Mouse (Mus musculus): ENCODE measurements around the gene Fbp2. TPM values are rescaled to one million over a fixed set of nuclear protein-coding genes. Genes with fewer than 3 reads are reported as not detected.

The Fbp2 gene
- total and polyA plus RNA-seq, 2 experiments from 2014 or later: 9.6 to 11.1 TPM

DNA sequence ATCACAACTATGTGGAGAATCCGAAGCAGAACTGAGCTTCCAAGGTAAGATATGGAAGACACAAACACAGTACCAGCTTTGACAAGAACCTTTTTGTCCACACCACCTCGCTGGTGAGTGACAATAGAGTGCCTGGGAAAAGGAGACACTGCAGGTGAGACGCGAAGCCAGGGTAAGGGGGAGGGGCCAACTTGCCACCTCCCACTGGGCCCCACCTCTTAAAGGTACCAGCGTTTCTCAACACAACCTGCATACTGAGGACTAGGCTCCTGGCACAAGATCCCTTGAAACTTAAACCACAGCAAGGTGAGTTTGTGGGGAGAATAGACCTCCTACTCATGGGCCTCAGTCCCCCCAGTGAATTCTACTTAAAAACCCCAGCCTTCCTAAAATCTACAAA lies 19.0 kb upstream of the Fbp2 start:
- no peak overlapping the region for H3K9ac ChIP-seq (replicated peaks; ENCODE audit: low read depth, low read length)
- 13% methylated on average over 5 of the region's 5 CpGs for WGBS
- TF ChIP-seq CTCF (IDR thresholded peaks at IDR 0.05; ENCODE audit: low read depth): no peak
- TF ChIP-seq EP300 (IDR thresholded peaks at IDR 0.05; ENCODE audit: low read depth): no peak
- H3K27me3 ChIP-seq (ENCODE audit: control insufficient read depth, insufficient read depth, low read length): no peaks in the 10 kb centered on the region
- no peak for DNase-seq (ENCODE audit: low spot score)
- no peaks in the 10 kb centered on the region for H3K9me3 ChIP-seq (replicated peaks; ENCODE audit: control insufficient read depth, low read length)
- H3K4me2 ChIP-seq (ENCODE audit: low read depth, low read length): no peak overlapping the region
- no peak overlapping the region for H3K4me3 ChIP-seq (ENCODE audit: low read depth, low read length)
- H3K27ac ChIP-seq (ENCODE audit: low read depth): no peak overlapping the region
- ATAC-seq (ENCODE audit: insufficient read depth, low read depth): no peak
- H3K36me3 ChIP-seq (replicated peaks; ENCODE audit: control insufficient read depth, insufficient read depth, low read length): no peaks in the 10 kb centered on the region
- H3K4me1 ChIP-seq (ENCODE audit: control insufficient read depth, insufficient read depth): no peaks in the 10 kb centered on the region

DNA sequence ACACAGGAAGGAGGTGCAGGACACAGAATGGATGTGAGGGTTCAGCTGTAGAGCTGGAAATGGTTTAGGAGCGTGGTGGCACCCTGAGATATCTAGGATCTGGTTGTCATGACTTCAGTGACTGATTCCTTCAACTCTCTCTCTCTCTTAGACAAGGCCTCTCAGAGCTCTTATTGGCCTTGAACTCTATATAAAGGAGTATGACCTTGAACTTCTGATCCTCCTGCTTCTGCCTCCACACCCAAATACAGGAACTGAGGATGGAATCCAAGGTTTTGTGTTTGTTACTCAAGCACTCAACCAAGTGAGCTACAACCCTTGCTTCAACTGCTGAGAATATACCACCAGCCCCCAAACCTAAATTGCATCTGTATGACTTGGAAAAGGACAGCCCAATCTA lies 17.9 kb upstream of the Fbp2 start:
- DNase-seq (ENCODE audit: low spot score): no peak
- Histone ChIP-seq H3K36me3 (replicated peaks; ENCODE audit: control insufficient read depth, insufficient read depth, low read length) (no peaks in the 10 kb centered on the region), H3K4me2 (ENCODE audit: low read depth, low read length) (no peak overlapping the region), H3K27me3 (ENCODE audit: control insufficient read depth, insufficient read depth, low read length) (no peaks in the 10 kb centered on the region), H3K4me3 (ENCODE audit: low read depth, low read length) (no peak overlapping the region), H3K27ac (ENCODE audit: low read depth) (no peak overlapping the region), H3K9me3 (replicated peaks; ENCODE audit: control insufficient read depth, low read length) (no peaks in the 10 kb centered on the region), H3K4me1 (ENCODE audit: control insufficient read depth, insufficient read depth) (no peaks in the 10 kb centered on the region), H3K9ac (replicated peaks; ENCODE audit: low read depth, low read length) (no peak overlapping the region)
- no peak for TF ChIP-seq EP300 (IDR thresholded peaks at IDR 0.05; ENCODE audit: low read depth)
- TF ChIP-seq CTCF (IDR thresholded peaks at IDR 0.05; ENCODE audit: low read depth): no peak
- no peak for ATAC-seq (ENCODE audit: insufficient read depth, low read depth)
- 57% methylated on average over 1 of the region's 1 CpGs for WGBS

DNA sequence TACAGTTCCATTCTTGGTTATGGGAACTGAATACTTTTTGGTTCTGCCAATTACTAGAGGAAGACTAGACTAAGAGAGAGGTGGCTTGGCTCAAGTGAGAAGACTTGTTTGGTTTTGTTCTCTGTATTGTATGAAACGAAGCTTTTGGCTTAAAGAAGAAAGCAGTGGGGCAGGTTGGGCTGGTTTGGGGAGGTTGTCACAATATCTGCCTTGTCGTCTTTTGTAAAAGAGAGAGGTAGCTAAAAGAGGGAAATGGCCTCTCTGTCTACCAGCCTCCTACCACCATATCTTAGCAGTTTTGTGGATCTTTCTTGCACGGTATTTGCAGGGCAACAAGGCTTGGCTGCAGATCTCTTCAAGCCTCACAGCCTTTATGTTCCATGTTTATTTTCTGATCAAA lies 14.0 kb upstream of the Fbp2 start:
- WGBS: 62% methylated on average over 3 of the region's 3 CpGs
- TF ChIP-seq EP300 (IDR thresholded peaks at IDR 0.05; ENCODE audit: low read depth): no peak
- TF ChIP-seq CTCF (IDR thresholded peaks at IDR 0.05; ENCODE audit: low read depth): no peak
- ATAC-seq (ENCODE audit: insufficient read depth, low read depth) (no peak), DNase-seq (ENCODE audit: low spot score) (no peak)
- no peak overlapping the region for H3K9ac ChIP-seq (replicated peaks; ENCODE audit: low read depth, low read length)
- H3K27ac ChIP-seq (ENCODE audit: low read depth): no peak overlapping the region
- no peaks in the 10 kb centered on the region for H3K36me3 ChIP-seq (replicated peaks; ENCODE audit: control insufficient read depth, insufficient read depth, low read length)
- H3K4me3 ChIP-seq (ENCODE audit: low read depth, low read length): no peak overlapping the region
- no peaks in the 10 kb centered on the region for H3K4me1 ChIP-seq (ENCODE audit: control insufficient read depth, insufficient read depth)
- H3K27me3 ChIP-seq (ENCODE audit: control insufficient read depth, insufficient read depth, low read length): no peaks in the 10 kb centered on the region
- no peak overlapping the region for H3K4me2 ChIP-seq (ENCODE audit: low read depth, low read length)
- H3K9me3 ChIP-seq (replicated peaks; ENCODE audit: control insufficient read depth, low read length): no peaks in the 10 kb centered on the region

DNA sequence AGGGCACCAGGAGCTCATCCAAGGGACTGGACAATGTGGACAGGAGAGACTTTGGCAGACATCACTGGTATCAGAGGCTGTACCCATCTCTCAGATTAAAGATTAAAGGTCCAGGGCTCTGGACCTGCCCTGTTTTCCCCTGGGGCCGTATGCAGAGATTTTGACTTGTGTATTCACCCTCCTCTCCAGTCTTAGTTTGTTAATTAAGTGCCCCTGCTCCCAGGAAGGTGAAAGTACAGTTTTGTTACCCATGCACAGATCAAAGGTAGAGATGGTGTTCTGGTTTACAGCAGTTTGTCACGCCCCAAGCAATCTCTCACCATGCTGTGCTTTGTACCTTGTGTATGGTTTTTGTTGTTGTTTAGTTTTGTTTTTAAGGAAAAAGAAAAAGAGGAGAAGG lies 12.4 kb upstream of the Fbp2 start:
- no peak for ATAC-seq (ENCODE audit: insufficient read depth, low read depth)
- H3K9me3 ChIP-seq (replicated peaks; ENCODE audit: control insufficient read depth, low read length): no peaks in the 10 kb centered on the region
- no peak for DNase-seq (ENCODE audit: low spot score)
- no peak overlapping the region for H3K4me3 ChIP-seq (ENCODE audit: low read depth, low read length)
- no peak overlapping the region for H3K9ac ChIP-seq (replicated peaks; ENCODE audit: low read depth, low read length)
- 79% methylated on average over 2 of the region's 2 CpGs for WGBS
- H3K4me1 ChIP-seq (ENCODE audit: control insufficient read depth, insufficient read depth): no peaks in the 10 kb centered on the region
- H3K27ac ChIP-seq (ENCODE audit: low read depth): no peak overlapping the region
- H3K36me3 ChIP-seq (replicated peaks; ENCODE audit: control insufficient read depth, insufficient read depth, low read length): no peaks in the 10 kb centered on the region
- TF ChIP-seq EP300 (IDR thresholded peaks at IDR 0.05; ENCODE audit: low read depth): no peak
- no peak for TF ChIP-seq CTCF (IDR thresholded peaks at IDR 0.05; ENCODE audit: low read depth)
- no peak overlapping the region for H3K4me2 ChIP-seq (ENCODE audit: low read depth, low read length)
- no peaks in the 10 kb centered on the region for H3K27me3 ChIP-seq (ENCODE audit: control insufficient read depth, insufficient read depth, low read length)

DNA sequence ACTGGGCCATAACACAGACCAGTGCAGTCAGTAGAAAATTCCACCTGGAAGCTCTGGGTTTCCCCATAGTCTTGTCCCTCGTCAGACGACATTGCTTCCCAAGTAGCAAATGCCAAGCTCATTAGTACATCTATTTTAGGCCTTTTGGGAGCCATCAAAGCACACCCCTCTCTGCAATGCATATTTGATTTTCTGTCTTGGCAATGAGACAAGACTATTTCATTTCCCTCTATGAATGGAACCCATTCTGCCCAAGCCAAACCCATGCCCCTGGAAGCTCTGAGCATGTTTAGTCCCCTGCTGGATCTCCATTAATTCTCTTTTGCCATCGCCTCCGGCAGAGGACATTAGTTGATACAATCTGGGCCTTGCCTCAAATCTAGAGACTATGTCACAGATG lies 8.6 kb upstream of the Fbp2 start:
- no peaks in the 10 kb centered on the region for H3K27me3 ChIP-seq (ENCODE audit: control insufficient read depth, insufficient read depth, low read length)
- no peaks in the 10 kb centered on the region for H3K9me3 ChIP-seq (replicated peaks; ENCODE audit: control insufficient read depth, low read length)
- ATAC-seq (ENCODE audit: insufficient read depth, low read depth): no peak
- H3K4me3 ChIP-seq (ENCODE audit: low read depth, low read length): no peak overlapping the region
- WGBS: 63% methylated on average over 4 of the region's 4 CpGs
- H3K36me3 ChIP-seq (replicated peaks; ENCODE audit: control insufficient read depth, insufficient read depth, low read length): no peaks in the 10 kb centered on the region
- DNase-seq (ENCODE audit: low spot score): no peak
- H3K27ac ChIP-seq (ENCODE audit: low read depth): no peak overlapping the region
- TF ChIP-seq EP300 (IDR thresholded peaks at IDR 0.05; ENCODE audit: low read depth) (no peak), CTCF (IDR thresholded peaks at IDR 0.05; ENCODE audit: low read depth) (no peak)
- no peak overlapping the region for H3K9ac ChIP-seq (replicated peaks; ENCODE audit: low read depth, low read length)
- H3K4me1 ChIP-seq (ENCODE audit: control insufficient read depth, insufficient read depth): no peaks in the 10 kb centered on the region
- no peak overlapping the region for H3K4me2 ChIP-seq (ENCODE audit: low read depth, low read length)

DNA sequence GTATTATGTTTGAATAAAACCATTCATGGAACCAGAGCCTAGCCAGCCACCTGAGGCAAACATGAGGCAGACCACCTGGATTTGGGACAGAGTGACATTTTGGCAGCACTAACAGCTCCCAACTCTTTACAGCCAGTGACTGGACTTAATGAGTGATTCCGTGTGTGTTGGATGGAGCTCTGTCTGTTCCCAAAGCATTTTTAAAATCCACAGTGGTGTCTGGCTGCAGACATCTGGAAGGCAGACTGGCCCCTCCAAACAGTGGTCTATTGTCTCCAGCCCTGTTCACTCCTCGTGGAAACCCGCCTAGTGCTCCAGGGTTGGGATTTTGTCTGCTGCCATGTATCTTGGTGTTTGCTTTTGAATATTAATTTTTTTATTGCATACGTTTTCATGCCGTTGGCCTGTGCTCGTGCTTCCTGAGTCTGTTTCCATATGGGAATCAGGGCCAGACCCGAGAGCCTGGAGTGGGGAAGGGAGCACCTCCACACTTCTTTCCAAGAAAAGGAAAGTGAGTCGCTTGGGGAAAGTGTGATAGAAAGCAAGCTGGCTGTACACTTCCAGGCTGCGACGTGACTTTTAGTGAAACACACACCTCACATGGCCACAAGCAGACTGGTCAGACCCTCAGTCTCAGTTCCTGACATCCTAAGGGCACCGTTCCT lies 7.6 kb upstream of the Fbp2 start:
- Histone ChIP-seq H3K9ac (replicated peaks; ENCODE audit: low read depth, low read length) (no peak overlapping the region), H3K36me3 (replicated peaks; ENCODE audit: control insufficient read depth, insufficient read depth, low read length) (no peaks in the 10 kb centered on the region), H3K4me1 (ENCODE audit: control insufficient read depth, insufficient read depth) (no peaks in the 10 kb centered on the region), H3K9me3 (replicated peaks; ENCODE audit: control insufficient read depth, low read length) (no peaks in the 10 kb centered on the region), H3K4me2 (ENCODE audit: low read depth, low read length) (no peak overlapping the region), H3K27me3 (ENCODE audit: control insufficient read depth, insufficient read depth, low read length) (no peaks in the 10 kb centered on the region), H3K4me3 (ENCODE audit: low read depth, low read length) (no peak overlapping the region), H3K27ac (ENCODE audit: low read depth) (peak overlapping the region; percentile 25; the same call in 1 of the 2 replicates)
- 61% methylated on average over 11 of the region's 11 CpGs for WGBS
- DNase-seq (ENCODE audit: low spot score) (no peak), ATAC-seq (ENCODE audit: insufficient read depth, low read depth) (peak; percentile 57)
- TF ChIP-seq CTCF (IDR thresholded peaks at IDR 0.05; ENCODE audit: low read depth): no peak
- TF ChIP-seq EP300 (IDR thresholded peaks at IDR 0.05; ENCODE audit: low read depth): no peak

Data from heart, postnatal 0 days (tissue).